Mouse (Mus musculus): ENCODE results near the gene Ssh2. TPM values are rescaled to one million over a fixed set of nuclear protein-coding genes. Genes with fewer than 3 reads are reported as not detected.

Ssh2 gene
- polyA plus RNA-seq, 1 experiment from 2014 or later: 2.7 TPM

GRCm38 (mm10) chr11:77411284-77411683, 195.2 kb downstream of the Ssh2 start:
- Histone ChIP-seq H3K9me3 (ENCODE audit: control insufficient read depth) (no peaks in the 10 kb centered on the region), H3K27me3 (replicated peaks; ENCODE audit: control insufficient read depth, insufficient read depth, low read length) (no peaks in the 10 kb centered on the region), H3K9ac (ENCODE audit: low read depth, low read length) (no peak overlapping the region), H3K27ac (ENCODE audit: low read depth, low read length) (no peak overlapping the region), H3K4me3 (ENCODE audit: low read depth, low read length) (no peak overlapping the region), H3K36me3 (ENCODE audit: control insufficient read depth, insufficient read depth) (no peaks in the 10 kb centered on the region), H3K4me2 (replicated peaks; ENCODE audit: low read depth) (no peak overlapping the region), H3K4me1 (replicated peaks; ENCODE audit: control insufficient read depth, insufficient read depth, low read length) (no peaks in the 10 kb centered on the region)
- TF ChIP-seq CTCF (IDR thresholded peaks at IDR 0.05; ENCODE audit: low read depth): no peak
- ATAC-seq: no peak

- Histone ChIP-seq H3K9me3 (ENCODE audit: control insufficient read depth) (no peaks in the 10 kb centered on the region), H3K4me1 (replicated peaks; ENCODE audit: control insufficient read depth, insufficient read depth, low read length) (no peaks in the 10 kb centered on the region), H3K36me3 (ENCODE audit: control insufficient read depth, insufficient read depth) (no peaks in the 10 kb centered on the region), H3K9ac (ENCODE audit: low read depth, low read length) (no peak overlapping the region), H3K4me3 (ENCODE audit: low read depth, low read length) (no peak overlapping the region), H3K27ac (ENCODE audit: low read depth, low read length) (no peak overlapping the region), H3K27me3 (replicated peaks; ENCODE audit: control insufficient read depth, insufficient read depth, low read length) (no peaks in the 10 kb centered on the region), H3K4me2 (replicated peaks; ENCODE audit: low read depth) (no peak overlapping the region)
- 75% methylated on average over 2 of the region's 2 CpGs for WGBS
- no peak for TF ChIP-seq CTCF (IDR thresholded peaks at IDR 0.05; ENCODE audit: low read depth)
- ATAC-seq: no peak
These were observed 198.2 kb downstream of the Ssh2 start for GRCm38 (mm10) chr11:77414141-77414839.

GRCm38 (mm10) chr11:77416212-77417000, 200.3 kb downstream of the Ssh2 start:
- no peaks in the 10 kb centered on the region for H3K4me1 ChIP-seq (replicated peaks; ENCODE audit: control insufficient read depth, insufficient read depth, low read length)
- no peak overlapping the region for H3K4me3 ChIP-seq (ENCODE audit: low read depth, low read length)
- no peaks in the 10 kb centered on the region for H3K36me3 ChIP-seq (ENCODE audit: control insufficient read depth, insufficient read depth)
- H3K4me2 ChIP-seq (replicated peaks; ENCODE audit: low read depth): no peak overlapping the region
- no peak overlapping the region for H3K9ac ChIP-seq (ENCODE audit: low read depth, low read length)
- no peaks in the 10 kb centered on the region for H3K27me3 ChIP-seq (replicated peaks; ENCODE audit: control insufficient read depth, insufficient read depth, low read length)
- no peak for ATAC-seq
- H3K9me3 ChIP-seq (ENCODE audit: control insufficient read depth): no peaks in the 10 kb centered on the region
- no peak for TF ChIP-seq CTCF (IDR thresholded peaks at IDR 0.05; ENCODE audit: low read depth)
- no peak overlapping the region for H3K27ac ChIP-seq (ENCODE audit: low read depth, low read length)
- 74% methylated on average over 4 of the region's 4 CpGs for WGBS

GRCm38 (mm10) chr11:77418021-77418420, 201.9 kb downstream of the Ssh2 start:
- 66% methylated on average over 4 of the region's 4 CpGs for WGBS
- no peaks in the 10 kb centered on the region for H3K9me3 ChIP-seq (ENCODE audit: control insufficient read depth)
- no peaks in the 10 kb centered on the region for H3K27me3 ChIP-seq (replicated peaks; ENCODE audit: control insufficient read depth, insufficient read depth, low read length)
- no peak for TF ChIP-seq CTCF (IDR thresholded peaks at IDR 0.05; ENCODE audit: low read depth)
- no peaks in the 10 kb centered on the region for H3K4me1 ChIP-seq (replicated peaks; ENCODE audit: control insufficient read depth, insufficient read depth, low read length)
- H3K4me2 ChIP-seq (replicated peaks; ENCODE audit: low read depth): no peak overlapping the region
- H3K36me3 ChIP-seq (ENCODE audit: control insufficient read depth, insufficient read depth): no peaks in the 10 kb centered on the region
- no peak overlapping the region for H3K27ac ChIP-seq (ENCODE audit: low read depth, low read length)
- ATAC-seq: no peak
- H3K4me3 ChIP-seq (ENCODE audit: low read depth, low read length): no peak overlapping the region
- no peak overlapping the region for H3K9ac ChIP-seq (ENCODE audit: low read depth, low read length)

- H3K9ac ChIP-seq (ENCODE audit: low read depth, low read length): no peak overlapping the region
- ATAC-seq: no peak
- WGBS: 53% methylated on average over 4 of the region's 4 CpGs
These were observed 207.2 kb downstream of the Ssh2 start for GRCm38 (mm10) chr11:77423175-77423859.

GRCm38 (mm10) chr11:77428446-77428845, 212.4 kb downstream of the Ssh2 start:
- no peak overlapping the region for H3K9ac ChIP-seq (ENCODE audit: low read depth, low read length)
- H3K9me3 ChIP-seq (ENCODE audit: control insufficient read depth): no peaks in the 10 kb centered on the region
- WGBS: 75% methylated on average over 1 of the region's 1 CpGs
- ATAC-seq: no peak
- peaks cover 24% of the 10 kb centered on the region; the same call in 1 of the 2 replicates for H3K36me3 ChIP-seq (ENCODE audit: control insufficient read depth, insufficient read depth)
- no peaks in the 10 kb centered on the region for H3K4me1 ChIP-seq (replicated peaks; ENCODE audit: control insufficient read depth, insufficient read depth, low read length)
- H3K27me3 ChIP-seq (replicated peaks; ENCODE audit: control insufficient read depth, insufficient read depth, low read length): no peaks in the 10 kb centered on the region
- no peak for TF ChIP-seq CTCF (IDR thresholded peaks at IDR 0.05; ENCODE audit: low read depth)
- H3K4me3 ChIP-seq (ENCODE audit: low read depth, low read length): no peak overlapping the region
- H3K4me2 ChIP-seq (replicated peaks; ENCODE audit: low read depth): no peak overlapping the region
- H3K27ac ChIP-seq (ENCODE audit: low read depth, low read length): no peak overlapping the region

More at GRCm38 (mm10) chr11:77423175-77423859, 207.2 kb downstream of the Ssh2 start:
- Histone ChIP-seq H3K4me1 (replicated peaks; ENCODE audit: control insufficient read depth, insufficient read depth, low read length) (no peaks in the 10 kb centered on the region), H3K36me3 (ENCODE audit: control insufficient read depth, insufficient read depth) (peaks cover 10% of the 10 kb centered on the region; the same call in 1 of the 2 replicates), H3K27ac (ENCODE audit: low read depth, low read length) (no peak overlapping the region), H3K4me3 (ENCODE audit: low read depth, low read length) (no peak overlapping the region), H3K9me3 (ENCODE audit: control insufficient read depth) (no peaks in the 10 kb centered on the region), H3K27me3 (replicated peaks; ENCODE audit: control insufficient read depth, insufficient read depth, low read length) (no peaks in the 10 kb centered on the region), H3K4me2 (replicated peaks; ENCODE audit: low read depth) (no peak overlapping the region)
- no peak for TF ChIP-seq CTCF (IDR thresholded peaks at IDR 0.05; ENCODE audit: low read depth)
